Mouse (Mus musculus) hindbrain, postnatal 0 days (tissue): ENCODE results near the gene Rom1. TPM values are rescaled to one million over a fixed set of nuclear protein-coding genes. Genes with fewer than 3 reads are reported as not detected.

Experiments
- ATAC-seq: fragments of 200-750 bp; cut with Nextera tagmentation; 2 replicates; pipeline ENCODE4 v1.8.0; 2017; ENCODE audit warnings: mild to moderate bottlenecking, moderate TSS enrichment, moderate library complexity
- DNase-seq: peaks from one replicate; pipeline ENCODE4 v3.0.0-alpha.2; 2015; ENCODE audit warnings: low spot score
- H3K27ac ChIP-seq: fragments of 300-500 bp; sonication (generic); 2 replicates; pipeline ENCODE4 v1.5.1; 2014; ENCODE audit warnings: mild to moderate bottlenecking
- H3K27me3 ChIP-seq: fragments of 300-500 bp; sonication (generic); 2 replicates; pipeline ENCODE4 v1.6.1; 2014; ENCODE audit warnings: low read length, mixed read lengths; ENCODE audit not compliant: insufficient read depth
- H3K36me3 ChIP-seq: fragments of 300-500 bp; sonication (generic); 2 replicates; pipeline ENCODE4 v1.6.1; 2014; ENCODE audit warnings: low read length, mixed read lengths; ENCODE audit not compliant: insufficient read depth
- H3K4me1 ChIP-seq: fragments of 300-500 bp; sonication (generic); 2 replicates; pipeline ENCODE4 v1.6.1; 2014; ENCODE audit warnings: antibody characterized with exemption, low read length, mixed read lengths; ENCODE audit not compliant: insufficient read depth
- H3K4me2 ChIP-seq: fragments of 300-500 bp; sonication (generic); 2 replicates; pipeline ENCODE4 v1.6.1; 2014; ENCODE audit warnings: low read depth, mild to moderate bottlenecking, low read length, moderate library complexity, mixed read lengths
- H3K4me3 ChIP-seq: fragments of 300-500 bp; sonication (generic); 2 replicates; pipeline ENCODE4 v1.5.1; 2014; ENCODE audit warnings: low read length
- H3K9ac ChIP-seq: fragments of 300-500 bp; sonication (generic); replicated peaks from 2 replicates; pipeline ENCODE4 v1.6.1; 2014; ENCODE audit warnings: mild to moderate bottlenecking, low read length, moderate library complexity, mixed read lengths
- H3K9me3 ChIP-seq: fragments of 300-500 bp; sonication (generic); 2 replicates; pipeline ENCODE4 v1.6.1; 2016; ENCODE audit warnings: low read length, mixed read lengths
- CTCF ChIP-seq: IDR thresholded peaks from 2 replicates; pipeline ENCODE4 v1.5.1; 2016; ENCODE audit warnings: antibody characterized with exemption, control low read depth, low read depth
- WGBS: fragments of 180-500 bp; shearing (Covaris S2); extraction: QIAGEN DNeasy Blood & Tissue Kit; methylation state at CpG from one replicate; pipeline ENCODE4 v1.1.7; 2014; 5-methylcytosine and 5-hydroxymethylcytosine counted together
- polyA plus RNA-seq: library from polyadenylated mRNA; unstranded; fragments of >200 nt; fragmentation: Nextera tagmentation; extraction: Ambion mirVana; gene quantifications from 2 replicates; pipeline ENCODE4 v1.2.1, GENCODE M21; 2015
- total RNA-seq: library from RNA; depleted of rRNA; stranded (reverse); fragments of >200 nt; gene quantifications from 2 replicates; pipeline ENCODE4 v1.2.3, GENCODE M21; 2014

Rom1 gene
- total and polyA plus RNA-seq, 2 experiments from 2014 or later: 4.0 to 5.7 TPM

DNA sequence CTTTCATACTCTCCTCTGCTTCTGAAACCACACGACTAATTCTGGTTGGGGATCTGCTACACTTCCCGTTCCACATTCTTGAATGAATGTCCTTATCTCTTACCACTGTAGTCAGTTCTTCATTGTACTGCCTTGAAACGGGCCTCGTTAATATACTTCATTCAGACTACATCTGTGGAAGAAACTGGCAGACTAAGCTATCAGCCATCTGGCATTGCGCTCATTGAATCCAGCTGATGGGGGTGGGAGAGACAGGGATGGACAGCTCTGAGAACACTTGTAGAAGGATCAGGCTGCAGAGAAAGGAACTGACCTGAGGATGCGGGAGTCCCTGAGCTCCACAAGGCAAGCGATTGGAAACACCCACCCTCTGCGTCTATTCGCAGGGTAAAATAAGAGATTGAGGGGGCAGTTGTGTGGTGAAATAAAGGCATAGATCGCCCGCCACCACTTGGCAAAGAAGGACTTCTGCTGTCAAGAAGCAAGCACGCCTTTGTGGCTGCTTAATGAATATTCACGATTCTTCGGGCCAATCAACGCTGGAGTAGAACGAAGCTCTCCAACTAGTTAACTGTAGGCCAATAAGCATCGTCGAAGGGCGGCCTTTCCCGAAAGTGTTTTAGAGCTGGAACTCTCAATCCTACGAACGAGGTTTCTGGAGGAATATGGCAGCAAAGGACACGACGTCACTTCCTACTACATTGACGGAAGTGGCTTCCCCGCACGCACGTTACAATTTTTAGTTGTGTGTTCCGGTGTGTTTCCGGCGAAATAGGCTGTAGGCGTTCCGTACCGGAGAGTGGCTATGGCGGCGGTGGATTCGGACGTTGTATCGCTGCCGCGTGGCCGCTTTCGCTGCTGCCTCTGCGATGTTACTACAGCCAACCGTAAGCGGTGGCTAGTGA lies 24.2 kb upstream of the Rom1 start, which contains the start of gene Tut1:
TSS of gene Tut1 (plus strand) at position 713 of the 905 bp plus-strand sequence.
- DNase-seq (peak; percentile 99), ATAC-seq (peak; percentile 95)
- no peaks in the 10 kb centered on the region for H3K27me3 ChIP-seq
- H3K4me2 ChIP-seq: peak within 1 kb of the TSS; percentile 89
- peaks cover 29% of the 10 kb centered on the region for H3K36me3 ChIP-seq
- TF ChIP-seq CTCF: peak; percentile 28
- H3K9me3 ChIP-seq: no peaks in the 10 kb centered on the region
- H3K9ac ChIP-seq: peak within 1 kb of the TSS; percentile 69
- H3K27ac ChIP-seq: peak within 1 kb of the TSS; percentile 88
- H3K4me1 ChIP-seq: 0 out of 2 replicates have a peak, but pooled peaks cover 12% of the 10 kb centered on the region
- 2% methylated on average over 46 of the region's 46 CpGs for WGBS
- peak within 1 kb of the TSS; percentile 67 for H3K4me3 ChIP-seq

DNA sequence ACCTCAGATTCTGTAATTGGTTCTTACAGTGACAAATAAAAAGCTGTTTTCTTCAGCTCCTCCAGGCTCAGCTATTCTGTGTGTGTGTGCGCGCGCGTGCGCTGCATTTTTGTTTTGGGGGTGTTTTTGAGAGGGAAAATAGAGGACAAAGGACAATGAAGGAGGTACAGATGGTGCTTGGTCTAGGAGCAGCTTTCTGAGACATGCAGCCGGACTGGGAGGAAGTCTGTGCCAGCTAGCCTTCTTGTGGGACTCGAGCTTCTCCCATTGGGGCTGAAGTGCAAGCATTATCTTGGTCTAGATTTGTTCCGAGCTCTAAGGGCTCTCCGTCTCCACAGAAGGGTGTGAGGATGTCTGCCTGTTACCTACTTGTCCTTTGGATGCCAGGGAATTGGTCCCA lies 23.1 kb upstream of the Rom1 start:
- Histone ChIP-seq H3K4me1 (0 out of 2 replicates have a peak, but pooled peaks cover 12% of the 10 kb centered on the region), H3K9me3 (no peaks in the 10 kb centered on the region), H3K36me3 (peaks cover 37% of the 10 kb centered on the region), H3K27me3 (no peaks in the 10 kb centered on the region), H3K4me2 (no peak overlapping the region), H3K9ac (no peak overlapping the region; the same call in 1 of the 2 replicates), H3K27ac (peak overlapping the region; percentile 88), H3K4me3 (no peak overlapping the region)
- peak; percentile 27 for DNase-seq
- no peak for ATAC-seq
- WGBS: 78% methylated on average over 9 of the region's 9 CpGs
- no peak for TF ChIP-seq CTCF

DNA sequence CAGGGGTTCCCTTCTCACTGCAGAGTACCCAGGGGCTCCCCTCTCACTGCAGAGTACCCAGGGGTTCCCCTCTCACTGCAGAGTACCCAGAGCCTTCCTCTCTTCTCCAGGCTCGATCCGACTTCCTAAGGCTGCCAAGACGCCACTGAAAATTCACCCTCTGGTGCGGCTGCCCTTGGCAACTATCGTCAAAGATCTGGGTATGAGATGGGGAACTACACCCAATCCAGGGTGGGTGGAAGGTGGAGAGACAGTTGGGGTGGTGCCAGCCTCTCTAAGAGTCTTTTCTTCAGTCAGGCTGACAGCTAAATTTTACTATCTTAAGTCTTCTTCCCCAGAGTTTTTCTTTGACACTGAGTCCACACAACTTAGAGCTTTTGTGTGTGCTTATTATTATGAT lies 21.0 kb upstream of the Rom1 start:
- Histone ChIP-seq H3K9ac (no peak overlapping the region), H3K27me3 (no peaks in the 10 kb centered on the region), H3K9me3 (no peaks in the 10 kb centered on the region), H3K4me1 (0 out of 2 replicates have a peak, but pooled peaks cover 13% of the 10 kb centered on the region), H3K4me3 (no peak overlapping the region), H3K27ac (no peak overlapping the region), H3K4me2 (no peak overlapping the region), H3K36me3 (peaks cover 54% of the 10 kb centered on the region)
- ATAC-seq (no peak), DNase-seq (no peak)
- TF ChIP-seq CTCF: no peak
- 88% methylated on average over 5 of the region's 5 CpGs for WGBS

DNA sequence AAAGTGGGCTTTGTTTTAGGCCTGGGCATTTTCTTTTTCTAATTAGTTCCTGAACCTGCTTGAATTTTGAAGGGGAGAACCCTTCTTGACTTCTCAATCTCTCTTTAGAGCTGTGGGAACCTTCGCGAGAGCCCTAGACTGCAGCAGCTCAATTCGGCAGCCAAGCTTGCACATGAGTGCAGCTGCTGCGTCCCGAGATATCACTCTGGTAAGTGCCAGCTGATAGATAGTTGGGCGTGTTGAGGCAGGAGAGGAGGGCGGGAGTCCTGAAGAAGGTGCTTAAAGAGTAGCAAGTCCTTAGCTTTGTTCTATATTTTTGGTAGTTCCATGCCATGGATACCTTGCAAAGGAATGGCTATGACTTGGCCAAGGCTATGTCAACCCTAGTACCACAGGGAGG lies 17.8 kb upstream of the Rom1 start:
- no peak overlapping the region for H3K4me3 ChIP-seq
- H3K27me3 ChIP-seq: no peaks in the 10 kb centered on the region
- no peak overlapping the region for H3K9ac ChIP-seq
- no peak for TF ChIP-seq CTCF
- H3K27ac ChIP-seq: no peak overlapping the region
- WGBS: 99% methylated on average over 7 of the region's 7 CpGs
- no peaks in the 10 kb centered on the region for H3K9me3 ChIP-seq
- no peak overlapping the region for H3K4me2 ChIP-seq
- DNase-seq: no peak
- peaks cover 58% of the 10 kb centered on the region for H3K36me3 ChIP-seq
- ATAC-seq: no peak
- 0 out of 2 replicates have a peak, but pooled peaks cover 11% of the 10 kb centered on the region for H3K4me1 ChIP-seq

DNA sequence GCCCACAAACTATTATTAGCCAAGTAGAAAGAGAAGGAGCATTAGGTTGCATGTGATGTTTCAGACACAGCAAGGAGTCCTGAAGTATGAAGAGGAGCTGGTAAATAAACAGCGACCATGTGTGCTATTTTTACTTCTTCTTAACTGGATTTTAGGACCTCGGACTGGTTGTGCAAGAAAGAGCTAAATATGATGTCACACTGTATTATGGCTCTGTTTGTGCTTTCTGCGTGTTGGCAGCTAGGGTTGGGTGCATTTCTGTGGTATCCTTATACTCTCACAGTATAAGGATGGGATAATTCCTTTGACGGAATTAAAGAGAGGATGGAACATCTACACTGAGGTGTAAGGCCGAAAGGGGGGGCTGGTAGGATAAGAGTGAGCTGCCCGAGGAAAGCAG lies 16.1 kb upstream of the Rom1 start:
- DNase-seq (no peak), ATAC-seq (no peak)
- Histone ChIP-seq H3K27me3 (no peaks in the 10 kb centered on the region), H3K4me3 (no peak overlapping the region), H3K9ac (0 out of 2 replicates have a peak overlapping the region, but pooled peaks have one; percentile 7), H3K36me3 (peaks cover 44% of the 10 kb centered on the region), H3K27ac (no peak overlapping the region), H3K9me3 (no peaks in the 10 kb centered on the region), H3K4me2 (peak overlapping the region; percentile 27; the same call in 1 of the 2 replicates), H3K4me1 (0 out of 2 replicates have a peak, but pooled peaks cover 11% of the 10 kb centered on the region)
- 78% methylated on average over 6 of the region's 6 CpGs for WGBS
- no peak for TF ChIP-seq CTCF

DNA sequence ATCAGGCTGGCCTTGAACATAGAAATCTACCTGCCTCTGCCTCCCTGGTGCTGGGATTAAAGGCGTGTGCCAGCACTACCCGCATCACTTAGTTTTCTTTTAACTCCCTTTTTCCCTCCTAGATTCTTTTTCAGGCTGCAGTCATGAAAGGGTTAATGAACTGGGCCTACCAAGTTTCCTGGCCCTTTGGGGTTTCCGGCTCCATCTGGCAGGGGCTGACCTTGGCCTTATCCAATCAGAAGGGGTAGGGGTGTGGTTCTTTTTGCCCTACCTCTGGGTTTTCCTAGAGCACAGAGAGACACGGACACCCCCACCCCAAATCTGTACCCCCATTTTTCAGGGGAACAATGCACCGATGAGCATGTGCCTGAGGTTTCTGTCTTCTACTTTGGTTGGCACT lies 15.6 kb upstream of the Rom1 start:
- peaks cover 43% of the 10 kb centered on the region for H3K36me3 ChIP-seq
- no peak for TF ChIP-seq CTCF
- 0 out of 2 replicates have a peak, but pooled peaks cover 11% of the 10 kb centered on the region for H3K4me1 ChIP-seq
- DNase-seq: peak; percentile 84
- no peak overlapping the region for H3K4me3 ChIP-seq
- WGBS: 30% methylated on average over 5 of the region's 5 CpGs
- no peak for ATAC-seq
- no peaks in the 10 kb centered on the region for H3K9me3 ChIP-seq
- H3K4me2 ChIP-seq: peak overlapping the region; percentile 27; the same call in 1 of the 2 replicates
- H3K9ac ChIP-seq: no peak overlapping the region
- H3K27ac ChIP-seq: no peak overlapping the region
- no peaks in the 10 kb centered on the region for H3K27me3 ChIP-seq
